Mouse (Mus musculus) layer of hippocampus, postnatal 25 days (tissue): ENCODE data around the gene Ndc80. TPM values are rescaled to one million over a fixed set of nuclear protein-coding genes. Genes with fewer than 3 reads are reported as not detected.
"Not testable (repeated sequence)": the region's sequence is repeated elsewhere in the genome, so short reads cannot be mapped to it uniquely, and the experiment has no call there.

Source experiments
- DNase-seq, 2 experiments: peaks; one replicate each; pipeline ENCODE4 v3.0.0; 2022; ENCODE audit warnings: mixed read lengths in 2 of 2, low spot score in 1 of 2; ENCODE audit errors: extremely low spot score in 1 of 2
- total RNA-seq, 2 experiments: library from RNA; stranded (reverse); gene quantifications; 2 replicates each; pipeline ENCODE4 v1.2.3; 2021

The Ndc80 gene
- total RNA-seq = under 1 TPM; 0.38 to 0.69 TPM

DNA sequence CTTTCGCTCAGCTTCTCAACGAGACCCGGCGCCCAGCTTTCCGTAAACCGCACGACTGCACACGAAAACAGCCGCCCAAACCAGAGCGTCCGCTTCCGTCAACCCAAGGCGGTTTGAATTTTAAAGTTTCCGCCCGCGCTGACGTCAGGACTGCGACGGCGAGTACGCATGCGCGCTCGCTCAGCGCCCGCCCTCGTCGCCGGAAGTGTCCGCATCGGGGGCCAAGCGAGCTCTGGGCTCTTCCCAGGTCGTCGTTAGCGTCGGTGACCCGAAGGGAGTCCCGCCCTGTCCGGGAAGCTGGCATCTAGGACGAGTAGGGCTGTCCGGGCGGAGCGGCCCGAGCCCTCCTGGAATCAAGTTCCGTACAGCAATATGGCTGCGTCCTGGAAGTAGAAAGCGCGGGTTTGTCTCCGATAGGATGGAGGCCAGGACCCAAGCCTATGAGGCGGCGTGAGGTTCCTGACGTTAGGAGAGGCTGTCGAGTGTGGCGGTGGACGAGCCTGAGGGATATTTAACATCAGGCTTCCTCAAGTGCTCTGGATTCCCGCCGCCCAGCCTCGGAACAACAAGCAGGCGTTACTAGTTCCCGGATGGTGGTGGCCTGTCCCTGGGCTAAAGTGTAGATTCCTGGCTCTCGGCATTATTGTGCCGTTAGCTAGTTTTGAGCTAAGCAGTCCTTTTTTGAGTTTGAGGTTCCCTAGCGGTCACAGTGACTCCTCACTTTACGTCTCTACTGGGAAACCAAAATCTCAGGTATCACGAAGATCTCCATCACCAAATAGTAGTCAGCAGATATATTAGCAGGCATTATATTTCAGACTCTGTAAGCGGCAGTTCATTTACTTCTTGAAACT is at the start of gene Ndc80:
Gene Ndc80 (minus strand): TSS at position 147 of the 854 bp plus-strand sequence.
- peak; percentile 82 to 89 for DNase-seq

DNA sequence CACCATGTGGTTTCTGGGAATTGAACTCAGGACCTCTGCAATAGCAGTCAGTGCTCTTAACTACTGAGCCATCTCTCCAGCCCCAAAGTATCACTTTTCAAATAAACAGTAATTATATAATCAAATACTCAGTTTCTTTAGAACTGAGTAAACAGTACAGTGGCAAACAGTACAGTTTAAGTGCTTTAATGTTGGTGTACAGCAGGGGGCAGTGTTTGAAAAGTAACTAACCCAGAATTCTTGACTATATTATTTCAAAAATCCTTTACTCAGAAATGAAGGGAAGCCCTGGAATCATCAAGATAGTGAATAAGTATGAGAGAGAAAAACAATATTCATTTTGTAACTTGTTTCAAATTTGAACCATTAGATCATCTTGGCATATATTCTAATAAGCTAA is 35.0 kb upstream of the Ndc80 start:
- peak in 1 of 2 experiments; percentile 60 for DNase-seq

DNA sequence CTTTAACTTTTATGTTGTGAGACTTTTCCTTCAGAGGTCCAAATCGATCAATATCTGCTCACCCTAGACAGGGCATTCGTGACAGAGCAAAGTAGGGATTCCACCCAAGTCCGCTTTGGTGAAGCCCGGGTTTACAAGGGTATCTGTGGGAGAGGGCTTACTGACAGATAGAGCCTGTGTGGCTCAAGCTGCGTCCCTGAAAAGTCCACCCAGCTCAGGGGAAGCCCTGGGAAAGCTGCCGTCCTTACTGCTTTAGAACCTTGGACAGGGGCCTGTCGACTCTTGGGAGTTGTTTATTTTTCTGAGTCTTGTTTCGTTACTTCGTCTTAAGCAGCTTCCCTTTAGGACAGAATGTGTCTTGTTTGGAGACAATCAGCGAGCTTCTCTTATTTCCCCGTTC is 26.2 kb upstream of the Ndc80 start:
- no peak for DNase-seq

DNA sequence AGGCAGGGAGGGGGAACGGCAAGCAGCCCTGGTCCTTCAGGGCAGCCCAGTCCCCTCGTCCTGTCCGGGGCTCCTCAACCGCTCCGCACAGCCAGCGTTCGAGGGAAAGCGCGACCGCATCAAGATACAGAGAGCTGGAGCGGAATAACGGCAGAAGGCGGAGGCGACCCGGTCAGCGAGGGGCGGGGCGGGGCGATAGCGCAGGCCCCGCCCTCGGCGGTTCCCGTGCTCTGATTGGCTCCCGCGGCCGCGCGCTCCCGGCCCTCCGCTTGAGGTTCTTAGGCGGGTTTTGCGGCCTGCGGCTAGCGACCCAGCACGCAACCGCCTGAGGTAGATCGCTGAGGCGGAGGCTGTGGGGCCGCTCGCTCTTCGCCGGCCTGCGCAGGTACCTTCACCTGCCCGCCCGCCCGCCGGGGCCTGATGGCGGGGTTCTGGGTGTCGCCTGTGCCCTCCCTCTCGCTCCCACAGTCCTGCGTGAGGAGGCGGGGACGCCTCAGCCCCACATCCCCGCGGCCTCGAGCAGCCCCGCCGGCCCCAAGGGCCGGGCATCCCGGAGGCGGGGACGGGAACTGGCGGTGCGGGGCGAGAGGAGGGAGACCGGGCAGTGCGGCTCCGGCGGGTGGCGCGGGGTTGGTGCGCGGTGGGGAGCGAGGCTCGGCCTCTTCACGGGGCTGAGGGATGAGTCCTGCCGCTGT is 25.2 kb upstream of the Ndc80 start, which contains the start of gene Spdya:
Gene Spdya (plus strand): TSS at position 305 of the 695 bp plus-strand sequence.
- peak; percentile 69 to 70 for DNase-seq

DNA sequence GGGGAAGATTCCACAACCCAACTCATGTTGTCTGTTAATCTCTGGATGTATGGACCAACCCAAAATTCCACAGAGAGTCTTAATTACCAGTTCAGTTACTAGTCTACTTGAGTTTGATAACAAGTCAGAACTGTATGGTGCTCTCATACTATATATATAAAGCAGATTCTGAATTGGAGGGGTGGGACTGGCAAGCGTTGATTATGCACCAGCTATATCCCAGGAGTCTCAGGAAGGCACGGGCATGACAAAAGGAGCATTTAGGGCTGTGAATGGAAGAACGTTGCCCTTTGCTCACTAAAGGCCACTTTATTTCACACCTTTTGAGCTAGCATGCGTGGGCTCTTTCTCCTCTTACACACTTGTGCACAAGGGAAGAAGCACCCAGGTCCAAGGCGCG is 24.7 kb upstream of the Ndc80 start:
- no peak for DNase-seq

DNA sequence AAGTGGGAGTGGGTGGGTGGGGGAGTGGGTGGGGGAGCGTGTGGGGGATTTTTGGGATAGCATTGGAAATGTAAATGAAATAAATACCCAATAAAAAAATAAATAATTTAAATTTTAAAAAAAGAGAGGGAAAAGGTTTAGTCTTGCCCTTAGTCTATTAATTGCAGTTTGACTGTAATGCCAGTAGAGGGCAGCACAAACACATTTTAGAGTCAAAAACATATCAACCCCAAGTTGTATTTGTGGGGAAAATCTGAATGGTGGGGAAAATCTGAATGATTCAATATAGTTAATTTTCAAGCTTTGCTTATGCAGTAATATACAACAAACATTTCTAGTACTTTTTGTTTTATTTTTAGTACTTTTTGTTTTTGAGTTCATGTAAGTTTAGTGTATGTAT is 21.9 kb upstream of the Ndc80 start:
- peak in 1 of 2 experiments; percentile 3 for DNase-seq

DNA sequence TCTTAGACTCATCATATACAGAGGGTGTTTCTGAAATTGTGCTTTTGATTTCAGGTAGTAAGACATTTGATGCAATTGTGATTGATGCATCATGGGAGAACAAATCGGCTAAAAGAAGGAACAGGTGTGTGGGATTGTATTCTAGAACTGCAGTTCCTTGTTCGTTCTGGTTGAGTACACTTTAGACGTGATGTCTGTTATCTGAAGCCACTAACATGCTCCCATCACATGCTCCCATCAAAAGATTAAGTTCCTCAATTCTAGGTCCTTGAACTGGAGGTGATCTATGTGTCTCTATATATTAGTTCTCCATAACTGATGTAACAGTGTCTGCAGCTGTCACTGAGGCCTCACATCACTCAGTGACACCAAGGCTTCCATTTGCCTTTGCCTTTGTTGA is 10.5 kb upstream of the Ndc80 start:
- no peak for DNase-seq

DNA sequence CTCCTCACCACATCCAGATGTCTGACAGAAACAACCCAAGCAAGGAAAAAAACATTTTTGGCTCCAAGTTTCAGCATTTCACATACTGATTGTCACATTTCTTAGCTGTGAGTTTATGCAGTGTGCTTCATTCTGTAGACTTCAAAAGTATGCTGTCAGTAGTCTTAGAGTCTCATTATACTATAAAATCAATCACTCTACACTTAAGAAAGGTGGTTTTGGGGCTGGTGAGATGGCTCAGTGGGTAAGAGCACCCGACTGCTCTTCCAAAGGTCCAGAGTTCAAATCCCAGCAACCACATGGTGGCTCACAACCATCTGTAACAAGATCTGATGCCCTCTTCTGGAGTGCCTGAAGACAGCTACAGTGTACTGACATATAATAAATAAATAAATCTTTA is 8.9 kb upstream of the Ndc80 start:
- not testable (repeated sequence) for DNase-seq

DNA sequence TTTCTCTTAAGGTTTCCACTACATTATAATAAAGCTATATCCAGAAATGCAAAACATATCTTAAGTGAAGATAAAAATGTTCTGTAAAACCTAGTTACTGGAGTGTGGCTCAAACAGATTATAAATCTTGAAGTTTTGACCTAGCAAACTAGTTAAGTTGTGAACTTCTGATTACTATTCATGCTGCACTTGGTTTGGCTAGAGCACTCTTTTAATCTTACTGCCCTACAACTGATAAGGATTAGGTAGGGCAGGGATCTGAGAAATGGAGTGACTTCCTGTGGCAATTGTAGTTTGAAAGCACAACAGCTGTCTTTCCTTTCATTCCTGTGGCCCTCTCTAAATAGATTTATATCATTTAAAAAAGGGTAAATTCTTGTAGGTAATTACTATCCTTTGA is 1.4 kb upstream of the Ndc80 start:
- no peak for DNase-seq

DNA sequence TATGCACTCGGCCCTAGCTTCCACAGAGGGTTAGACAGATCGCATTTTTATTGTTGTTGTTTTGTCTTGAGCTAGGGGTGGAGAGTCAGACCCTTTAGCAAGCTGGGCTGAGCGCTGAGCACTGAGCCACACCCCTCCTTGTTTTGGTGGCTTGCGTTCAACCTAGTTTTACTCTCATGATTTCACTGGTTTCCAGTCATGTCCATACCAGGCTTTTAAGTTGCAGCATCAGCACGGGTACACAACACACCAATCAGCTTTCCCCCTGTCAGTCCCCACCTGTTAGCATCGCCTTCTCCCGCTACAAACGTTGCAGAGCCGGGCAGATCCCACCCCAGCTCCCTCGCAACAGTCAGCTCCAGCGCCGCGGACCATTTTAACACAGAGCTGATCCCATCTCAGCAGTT is 352 bp downstream of the Ndc80 start:
- no peak for DNase-seq

DNA sequence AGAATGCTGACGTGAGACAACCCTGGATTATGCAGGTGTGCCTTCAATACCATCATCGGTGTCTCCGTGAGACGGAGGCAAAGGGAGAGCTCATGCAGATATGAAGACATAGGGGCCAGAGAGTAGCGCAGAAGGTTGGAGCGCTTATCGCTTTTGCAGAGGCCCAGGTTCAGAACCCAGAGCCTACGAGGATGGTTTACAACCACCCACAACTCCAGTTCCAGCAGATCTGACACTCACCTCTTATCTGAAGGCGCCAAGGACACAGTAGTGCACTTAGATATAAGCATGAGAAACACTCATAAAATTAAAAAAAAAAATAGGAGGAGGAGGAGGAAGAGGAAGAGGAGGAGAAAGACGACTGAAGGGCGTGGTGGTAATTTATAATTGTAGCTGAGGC is 16.4 kb downstream of the Ndc80 start:
- no peak for DNase-seq

DNA sequence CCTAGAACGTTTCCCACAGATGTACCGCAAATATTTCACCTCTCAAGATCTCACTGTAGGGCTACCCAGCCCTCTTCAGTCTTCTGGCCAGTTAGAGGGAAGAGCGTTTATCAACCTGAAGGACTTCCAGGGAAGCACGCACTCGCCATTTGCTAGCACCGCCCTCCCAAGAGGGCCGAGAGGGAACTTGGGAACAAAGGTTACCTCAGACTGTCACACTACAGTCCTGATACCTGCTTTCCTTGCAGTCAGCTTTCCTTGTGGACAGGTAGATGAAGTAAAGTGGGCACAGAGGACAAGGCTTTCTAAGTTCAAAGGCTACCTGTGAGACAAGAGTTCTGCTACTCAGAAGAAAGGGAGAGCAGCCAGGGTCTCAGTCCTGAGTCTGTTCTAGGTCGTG is 19.8 kb downstream of the Ndc80 start:
- no peak for DNase-seq

DNA sequence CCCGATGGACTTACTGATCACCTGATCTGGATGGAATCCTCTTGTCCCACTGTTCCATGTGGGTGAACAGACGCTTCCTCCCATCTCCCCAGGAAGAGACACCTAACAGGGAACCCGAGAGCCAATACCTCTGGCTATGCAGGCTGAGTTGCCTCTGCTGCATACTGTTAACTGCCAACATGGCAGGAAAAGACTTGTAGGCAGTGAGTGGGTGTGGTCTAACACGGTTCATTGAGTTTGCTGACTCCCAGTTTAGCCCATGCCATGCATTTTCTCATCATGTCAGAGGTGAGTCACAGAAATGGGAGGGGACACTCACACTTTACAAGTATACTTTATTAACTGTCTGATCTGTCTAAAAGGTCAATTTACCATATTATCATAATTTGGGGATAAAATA is 30.9 kb downstream of the Ndc80 start:
- no peak for DNase-seq

DNA sequence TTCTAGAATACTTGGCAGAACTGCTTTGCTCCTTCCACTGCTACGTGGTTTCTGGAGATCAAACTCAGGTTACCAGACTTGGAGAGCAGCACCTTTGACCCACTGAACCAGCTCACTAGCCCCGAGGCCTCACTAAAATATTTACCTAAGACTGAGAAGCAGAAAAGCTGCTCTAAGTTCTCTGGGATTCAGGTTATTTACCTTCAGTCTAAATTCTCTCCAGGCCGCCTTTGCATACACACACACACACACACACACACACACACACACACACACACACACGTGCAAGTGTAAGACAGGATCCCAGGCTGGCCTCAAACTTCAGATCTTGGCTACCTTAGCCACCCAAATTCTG is 35.3 kb downstream of the Ndc80 start:
- no peak for DNase-seq

DNA sequence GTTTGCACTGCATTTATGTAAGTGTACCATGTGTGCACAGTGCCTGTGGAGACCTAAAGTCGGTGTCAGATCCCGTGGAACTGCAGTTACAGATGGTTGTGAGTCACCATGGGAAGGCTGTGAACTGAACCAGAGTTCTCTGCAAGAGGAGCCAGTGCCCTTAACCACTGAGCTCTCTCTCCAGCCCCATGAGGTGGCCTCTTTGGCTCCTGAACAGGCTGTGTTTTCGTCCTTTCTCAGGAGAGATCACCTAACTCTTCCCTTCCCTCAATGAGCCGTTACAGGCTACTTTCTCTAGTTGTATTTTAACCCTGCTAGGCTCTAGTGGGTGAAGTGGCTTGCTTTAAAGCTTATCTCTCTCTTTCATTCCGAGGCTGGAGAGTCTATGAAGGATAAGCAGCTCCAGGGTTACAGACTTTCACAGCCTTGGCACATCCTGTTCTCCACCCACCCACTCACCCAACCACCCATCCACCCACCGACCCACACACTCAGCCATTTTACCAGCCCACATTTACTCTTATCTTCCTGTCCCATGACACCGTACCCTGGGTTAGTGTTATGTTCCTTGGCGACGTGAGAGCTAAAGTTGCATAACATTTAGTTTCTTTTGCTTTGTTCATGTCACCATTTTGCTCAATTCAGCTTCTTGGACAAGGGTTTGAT is 35.9 kb downstream of the Ndc80 start:
- no peak for DNase-seq

DNA sequence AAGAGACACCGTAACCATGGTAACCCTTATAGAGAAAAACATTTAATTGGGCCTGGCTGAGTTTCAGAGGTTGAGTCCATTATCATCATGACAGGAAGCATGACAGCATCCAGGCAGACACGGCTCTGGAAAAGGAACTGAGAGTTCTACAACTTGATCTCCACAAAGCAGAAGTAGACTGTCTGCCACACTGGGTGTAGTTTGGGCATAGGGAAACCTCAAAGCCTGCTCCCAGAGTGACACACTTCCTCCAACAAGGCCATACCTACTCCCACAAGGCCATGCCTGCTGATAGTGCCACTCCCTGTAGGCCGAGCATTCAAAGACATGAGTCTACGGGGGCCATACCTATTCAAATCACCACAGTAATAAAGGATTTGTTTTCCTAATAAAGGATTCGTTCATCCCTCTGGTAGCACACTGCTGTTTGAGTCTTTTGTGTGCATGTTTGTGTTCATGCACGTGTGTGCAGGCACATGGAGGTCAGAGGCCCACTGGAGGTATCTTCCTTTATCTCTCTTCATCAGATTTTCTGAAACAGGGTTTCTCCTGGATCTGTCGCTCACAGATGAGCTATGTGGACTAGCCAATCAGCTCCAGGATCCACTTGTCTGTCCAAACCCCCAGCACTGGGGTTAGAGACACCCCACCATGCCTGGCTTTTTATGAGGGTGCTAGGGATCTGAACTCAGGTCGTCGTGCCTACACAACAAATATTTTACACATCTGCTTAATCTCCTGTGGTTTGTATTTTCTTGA is 36.8 kb downstream of the Ndc80 start:
- no peak for DNase-seq

DNA sequence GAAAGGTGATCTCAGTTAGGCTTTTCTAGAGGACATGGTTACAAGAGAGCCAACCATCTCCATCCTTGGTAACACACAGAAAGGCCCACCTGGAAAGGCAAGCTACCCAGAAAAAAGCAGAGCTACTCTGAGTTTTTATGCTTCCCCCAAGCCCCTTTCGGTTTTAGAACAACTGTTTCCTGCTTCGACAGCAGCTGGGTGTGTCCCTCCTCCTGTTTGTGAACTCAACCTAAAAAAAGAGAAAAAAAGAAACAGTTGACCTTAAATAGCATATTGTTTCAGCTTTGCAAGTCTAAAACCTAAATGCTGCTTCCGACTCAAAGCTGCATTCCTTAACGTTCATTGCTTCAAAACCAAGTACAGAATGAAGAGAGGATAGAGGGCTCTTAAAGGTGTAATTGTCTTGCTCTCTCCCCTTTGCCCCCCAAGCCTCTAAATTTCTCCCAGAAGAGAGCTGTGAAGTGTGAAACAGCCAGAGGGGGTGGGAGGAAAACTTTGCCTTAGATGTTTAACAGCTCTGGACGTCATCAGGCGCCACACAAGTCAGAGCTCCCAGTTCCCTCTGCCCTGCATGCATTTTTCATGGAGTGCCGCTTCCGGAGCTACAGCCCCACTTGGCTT is 40.3 kb downstream of the Ndc80 start:
- DNase-seq = no peak

DNA sequence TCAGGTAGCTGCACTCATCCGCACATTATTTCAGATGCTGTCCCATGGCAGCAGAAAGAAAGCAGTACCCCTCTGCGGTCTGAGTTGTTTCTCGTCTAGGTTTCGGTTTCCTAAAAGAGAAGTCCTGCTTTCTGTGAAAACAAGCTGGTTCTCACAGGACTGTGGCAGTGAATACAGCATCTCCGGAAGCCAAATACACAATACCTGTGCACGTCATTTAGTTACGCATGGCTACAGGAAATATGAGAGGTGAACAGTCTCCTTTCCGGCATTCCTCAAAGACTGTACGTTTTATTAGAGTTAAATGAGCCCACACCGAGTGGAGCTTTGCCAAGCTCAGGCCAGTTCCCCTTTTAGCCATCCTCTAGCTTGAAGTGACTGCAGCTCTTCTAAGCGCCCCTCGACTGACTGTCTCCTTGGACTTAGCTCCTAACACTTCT is 40.8 kb downstream of the Ndc80 start:
- DNase-seq = no peak

DNA sequence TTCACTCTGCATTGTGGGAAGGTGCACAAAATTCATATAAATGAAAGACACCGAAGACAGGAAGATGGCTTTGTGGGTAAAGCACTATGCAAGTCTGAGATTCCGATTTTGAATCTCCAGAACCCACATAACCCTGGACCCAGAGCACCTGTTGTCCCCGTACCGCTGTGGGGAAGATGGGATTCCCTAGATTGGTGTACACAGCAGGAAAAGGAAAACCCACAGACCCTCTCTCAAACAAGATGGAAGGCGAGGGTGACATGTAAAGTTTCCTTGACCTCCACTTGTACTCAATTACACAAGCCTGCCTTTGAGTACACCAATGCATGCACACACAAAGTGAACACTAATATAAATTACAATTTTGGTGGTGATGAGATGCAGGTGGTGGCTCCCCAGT is 41.9 kb downstream of the Ndc80 start:
- DNase-seq = no peak

DNA sequence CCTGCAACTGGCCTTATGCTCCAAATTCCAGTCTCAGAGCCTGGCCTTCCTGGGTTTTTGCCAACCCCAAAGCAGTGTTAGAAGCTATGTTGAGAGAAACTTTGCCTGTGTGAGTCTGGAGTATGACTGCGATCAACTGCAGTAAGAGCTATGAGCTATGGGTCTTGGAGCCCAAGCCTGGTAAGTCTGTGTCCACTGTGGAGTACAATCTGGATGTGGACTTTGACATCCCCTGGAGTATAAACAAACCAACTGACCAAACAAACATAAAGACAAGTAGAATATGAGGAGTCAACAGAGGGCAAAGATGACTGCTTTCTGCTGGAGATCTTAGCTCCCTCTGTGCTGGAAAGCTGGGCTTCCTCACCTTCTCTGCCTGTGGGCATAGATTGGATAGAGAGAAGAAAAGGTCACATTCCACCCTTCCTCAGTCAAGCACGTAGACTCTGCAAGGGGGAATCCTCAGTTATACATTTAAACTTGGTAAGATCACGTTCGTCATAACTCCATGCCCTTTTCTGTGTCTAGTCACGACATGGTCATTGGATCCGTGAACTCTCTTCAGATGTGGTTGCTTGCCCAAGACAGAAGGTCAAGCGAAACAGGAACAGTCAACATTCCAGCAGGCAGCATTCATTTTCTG is 43.1 kb downstream of the Ndc80 start:
- DNase-seq = no peak
